Mouse (Mus musculus) left cerebral cortex, postnatal 4 days (tissue): Measurements from ENCODE around the gene Ddx6. TPM values are rescaled to one million over a fixed set of nuclear protein-coding genes. Genes with fewer than 3 reads are reported as not detected.
"Not testable (repeated sequence)": the region's sequence is repeated elsewhere in the genome, so short reads cannot be mapped to it uniquely, and the experiment has no call there.

Experiments
- DNase-seq: peaks from one replicate; pipeline ENCODE4 v3.0.0-alpha.2; 2022
- intact Hi-C: fragments of 180-260 bp; cut with DNase I; formaldehyde crosslinking; loops from one replicate; pipeline ENCODE4 v1.15.1; 2025
- total RNA-seq, 2 experiments: library from RNA; stranded (reverse); gene quantifications; 2 replicates each; pipeline ENCODE4 v1.2.3; 2021

Ddx6 gene
- total RNA-seq, 2 experiments from 2014 or later, result 144 to 146 TPM

GRCm38 (mm10) chr9:44638726-44639125, 34.0 kb downstream of the Ddx6 start:
- intact Hi-C loops, result loop anchor here (10.0 kb wide), 1 partner anchor 176 kb away; no protein-coding TSS in a partner anchor
- DNase-seq, result peak; percentile 51

DNA sequence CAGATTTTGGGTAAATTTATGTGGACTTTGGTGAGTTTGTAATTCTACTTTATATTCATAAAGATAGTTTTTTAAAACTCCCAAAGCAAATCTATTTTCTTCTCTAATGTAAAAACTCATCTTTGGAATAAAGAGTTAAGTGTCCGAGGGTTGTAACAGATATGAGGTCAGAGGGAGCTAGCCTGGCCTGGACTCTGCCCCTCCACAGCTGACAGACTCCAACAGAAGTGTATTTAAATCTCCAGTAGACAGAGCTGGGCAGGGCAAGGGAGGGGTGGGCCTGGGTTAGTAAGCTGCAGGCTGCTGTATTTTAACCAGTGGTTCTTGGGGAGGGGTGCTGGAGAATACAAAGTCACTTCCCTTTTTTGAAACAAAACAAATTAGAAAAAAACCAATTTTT, 35.3 kb downstream of the Ddx6 start:
- intact Hi-C loops, DNase-seq: not testable (repeated sequence)

- DNase-seq, result no peak
- intact Hi-C loops, result no loop called here
Measured at GRCm38 (mm10) chr9:44640646-44641357, 36.1 kb downstream of the Ddx6 start.

- DNase-seq, result no peak
- intact Hi-C loops, result no loop called here
Measured at GRCm38 (mm10) chr9:44641616-44642015, 36.9 kb downstream of the Ddx6 start.

GRCm38 (mm10) chr9:44643103-44643502, 38.4 kb downstream of the Ddx6 start:
- intact Hi-C loops, result no loop called here
- DNase-seq, result no peak

- intact Hi-C loops, result no loop called here
- no peak for DNase-seq
Measured at GRCm38 (mm10) chr9:44644186-44644585, 39.5 kb downstream of the Ddx6 start.

GRCm38 (mm10) chr9:44645481-44645880, 40.8 kb downstream of the Ddx6 start:
- peak; percentile 77 for DNase-seq
- intact Hi-C loops, result no loop called here

GRCm38 (mm10) chr9:44645924-44646323, 41.2 kb downstream of the Ddx6 start:
- no peak for DNase-seq
- intact Hi-C loops, result no loop called here

DNA sequence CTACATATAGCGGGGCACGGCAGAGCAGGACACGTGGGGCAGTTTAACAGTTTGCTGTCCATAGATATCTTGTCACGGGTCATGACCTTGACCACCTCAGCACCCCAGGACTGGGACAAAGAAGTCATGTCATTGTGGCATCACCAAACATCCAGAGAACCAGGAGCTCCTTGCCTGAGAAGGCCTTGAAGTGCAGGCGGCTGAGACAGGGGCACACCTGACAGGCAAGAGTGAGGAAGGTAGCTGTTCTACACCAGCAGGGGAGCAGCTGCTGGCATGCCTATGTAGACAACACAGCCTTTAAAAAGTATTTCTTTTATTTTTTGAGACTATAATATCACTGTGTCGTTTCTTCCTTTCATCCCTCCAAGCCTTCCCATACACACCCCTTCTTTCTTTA, 41.7 kb downstream of the Ddx6 start:
- DNase-seq, result no peak
- intact Hi-C loops, result no loop called here

- intact Hi-C loops, result no loop called here
- no peak for DNase-seq
Measured at GRCm38 (mm10) chr9:44647026-44647425, 42.3 kb downstream of the Ddx6 start.

GRCm38 (mm10) chr9:44647656-44648055, 43.0 kb downstream of the Ddx6 start:
- intact Hi-C loops, result no loop called here

DNA sequence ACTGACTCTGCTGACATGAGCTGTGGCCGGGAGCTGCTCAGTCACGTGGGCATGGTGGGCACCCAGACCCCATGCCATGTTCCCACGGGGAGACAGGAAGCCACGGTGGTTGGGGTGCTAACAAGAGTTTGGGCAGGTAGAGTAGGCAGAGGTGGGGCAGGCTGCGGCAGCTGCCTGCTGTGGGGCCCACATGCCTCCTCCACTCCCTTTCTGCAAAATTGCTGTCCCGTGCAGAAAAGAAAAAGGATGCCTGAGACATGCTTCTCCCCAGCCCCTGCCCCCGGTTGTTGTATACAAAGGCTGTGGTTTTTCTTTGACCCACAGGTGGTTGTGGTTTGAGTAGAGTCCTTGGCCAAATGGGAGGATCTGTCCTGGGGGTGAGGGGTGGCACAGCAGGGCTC, 44.2 kb downstream of the Ddx6 start:
- intact Hi-C loops, result no loop called here
- DNase-seq, result no peak

More at GRCm38 (mm10) chr9:44647656-44648055, 43.0 kb downstream of the Ddx6 start:
- no peak for DNase-seq

GRCm38 (mm10) chr9:44652027-44652426, 47.3 kb downstream of the Ddx6 start:
- intact Hi-C loops, result loop anchor here (1.0 to 10.0 kb wide), 3 partner anchors 83 to 493 kb away; partner anchors contain the start of genes Phldb1 and Upk2

DNA sequence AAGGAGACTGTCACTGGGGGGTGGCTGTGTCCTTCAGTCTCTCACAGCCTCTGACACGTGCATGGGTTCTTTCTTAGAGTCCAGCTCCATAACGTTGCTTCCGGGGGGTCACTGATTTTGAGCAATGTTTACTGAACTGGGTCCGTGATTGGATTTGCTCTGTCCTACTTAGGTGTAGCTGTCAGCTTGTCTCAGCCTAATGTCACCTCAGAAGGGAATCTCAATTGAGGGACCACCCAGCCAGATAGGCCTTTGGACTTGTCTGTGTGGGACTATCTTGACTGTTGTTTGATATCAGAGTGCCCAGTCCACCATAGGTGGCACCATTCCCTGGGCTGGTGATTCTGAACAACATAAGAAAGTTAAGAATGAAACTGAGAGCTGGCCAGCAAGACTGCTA, 49.2 kb downstream of the Ddx6 start:
- no peak for DNase-seq
- intact Hi-C loops, result loop anchor here (10.0 kb wide), 2 partner anchors 81 to 491 kb away; partner anchors contain the start of gene Phldb1

More at GRCm38 (mm10) chr9:44652027-44652426, 47.3 kb downstream of the Ddx6 start:
- DNase-seq, result peak; percentile 77

GRCm38 (mm10) chr9:44655098-44656066, 50.7 kb downstream of the Ddx6 start:
- intact Hi-C loops, result loop anchor here (2.0 to 10.0 kb wide), 3 partner anchors 29 to 489 kb away; partner anchors contain the start of gene Phldb1
- DNase-seq, result peak; percentile 72

DNA sequence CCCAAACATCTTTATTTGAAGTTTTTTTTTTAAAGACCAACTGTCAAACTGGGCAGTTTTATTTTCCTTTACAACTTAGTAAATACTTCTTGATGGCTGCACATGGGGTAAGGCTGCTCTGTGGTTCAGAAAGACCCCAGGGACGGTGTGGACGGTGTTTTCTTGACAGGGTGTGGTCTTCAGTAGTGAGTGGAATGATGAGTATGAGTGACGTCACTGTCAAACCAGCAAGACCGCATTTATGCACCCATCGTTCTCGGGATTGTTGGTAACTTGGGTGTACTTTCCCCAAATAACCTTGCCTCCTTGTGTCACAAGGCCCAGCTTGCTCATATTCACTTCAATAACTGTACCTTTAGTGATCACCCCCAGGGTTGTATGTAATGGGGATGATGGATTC, 59.0 kb downstream of the Ddx6 start:
- DNase-seq, result no peak
- intact Hi-C loops, result no loop called here

- intact Hi-C loops, result no loop called here
- no peak for DNase-seq
Measured at GRCm38 (mm10) chr9:44671416-44671815, 66.7 kb downstream of the Ddx6 start.

- intact Hi-C loops, result no loop called here
- DNase-seq, result no peak
Measured at GRCm38 (mm10) chr9:44672291-44672865, 67.7 kb downstream of the Ddx6 start.

- intact Hi-C loops, result no loop called here
Measured at GRCm38 (mm10) chr9:44673005-44673404, 68.3 kb downstream of the Ddx6 start, which contains the start of gene Treh. Gene Treh (plus strand): TSS chr9:44673233.

DNA sequence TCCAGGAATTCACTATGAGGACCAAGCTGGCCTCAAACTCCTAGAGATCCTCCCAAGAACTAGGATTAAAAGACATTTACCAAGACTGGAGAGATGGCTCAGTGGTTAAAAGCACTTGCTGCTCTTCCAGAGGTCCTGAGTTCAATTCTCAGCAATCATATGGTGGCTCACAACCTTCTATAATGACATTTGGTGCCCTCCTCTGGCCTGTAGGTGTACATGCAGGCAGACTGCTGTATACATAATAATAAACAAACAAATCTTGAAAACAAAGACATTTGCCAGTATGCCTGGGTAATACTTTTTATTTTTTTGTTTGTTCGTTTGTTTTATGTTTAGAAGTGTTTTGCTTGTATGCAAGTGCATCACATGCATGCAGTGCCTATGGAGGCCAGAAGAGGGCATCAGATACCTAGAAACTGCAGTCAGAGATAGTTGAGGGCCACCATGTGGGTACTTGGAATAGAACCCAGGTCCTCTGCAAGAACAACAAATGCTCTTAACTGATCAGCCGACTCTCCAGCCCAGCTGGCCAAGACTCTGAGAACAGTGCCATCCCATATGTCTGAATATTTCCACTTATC, 73.7 kb downstream of the Ddx6 start:
- no peak for DNase-seq
- intact Hi-C loops, result no loop called here

More at GRCm38 (mm10) chr9:44673005-44673404, 68.3 kb downstream of the Ddx6 start, which contains the start of gene Treh:
- DNase-seq, result no peak
